Mouse (Mus musculus) stomach, embryonic 15.5 days (tissue): ENCODE measurements around the gene H2-Q10. TPM values are rescaled to one million over a fixed set of nuclear protein-coding genes. Genes with fewer than 3 reads are reported as not detected.

ENCODE experiments used
- polyA plus RNA-seq: library from polyadenylated mRNA; unstranded; fragments of >200 nt; fragmentation: Nextera tagmentation; extraction: Ambion mirVana; gene quantifications from 2 replicates; pipeline ENCODE4 v1.2.1, GENCODE M21; 2015

Gene H2-Q10
- polyA plus RNA-seq, 1 experiment from 2014 or later: 29.3 TPM

Other genes with a start within 250 kb of the H2-Q10 start
- 0.86 TPM in 1 of 2 replicates, not detected in the other for gene Gm16181, start 249.3 kb upstream of the H2-Q10 start, polyA plus RNA-seq
- gene Atp6v1g2, start 236.4 kb upstream of the H2-Q10 start, polyA plus RNA-seq: 5.1 and 5.9 TPM in 2 replicates
- gene Nfkbil1, start 234.3 kb upstream of the H2-Q10 start, polyA plus RNA-seq: 12.5 and 14.1 TPM in 2 replicates
- 361 and 392 TPM in 2 replicates for gene Ddx39b, start 228.3 kb upstream of the H2-Q10 start, polyA plus RNA-seq
- 135 and 148 TPM in 2 replicates for gene H2-D1, start 207.4 kb upstream of the H2-Q10 start, polyA plus RNA-seq
- gene H2-Q1, start 149.7 kb upstream of the H2-Q10 start, polyA plus RNA-seq: 0.92 and 1.4 TPM in 2 replicates
- 15.1 and 21.0 TPM in 2 replicates for gene H2-Q2, start 127.8 kb upstream of the H2-Q10 start, polyA plus RNA-seq
- gene H2-Q4, start 90.5 kb upstream of the H2-Q10 start, polyA plus RNA-seq: 4.8 and 4.9 TPM in 2 replicates
- gene H2-Q6, start 45.2 kb upstream of the H2-Q10 start, polyA plus RNA-seq: 1.3 and 1.7 TPM in 2 replicates
- 4.8 and 5.6 TPM in 2 replicates for gene H2-Q7, start 30.9 kb upstream of the H2-Q10 start, polyA plus RNA-seq
- 0.13 TPM in 1 of 2 replicates, not detected in the other for gene Pou5f1, start 35.9 kb downstream of the H2-Q10 start, polyA plus RNA-seq
- gene Tcf19, start 46.7 kb downstream of the H2-Q10 start, polyA plus RNA-seq: 76.2 and 78.4 TPM in 2 replicates
- 19.7 and 20.1 TPM in 2 replicates for gene Cchcr1, start 47.0 kb downstream of the H2-Q10 start, polyA plus RNA-seq
- gene Psors1c2, start 63.1 kb downstream of the H2-Q10 start, polyA plus RNA-seq: 0.74 and 1.0 TPM in 2 replicates
- 0.31 and 2.1 TPM in 2 replicates for gene Cdsn, start 82.0 kb downstream of the H2-Q10 start, polyA plus RNA-seq
- 10.2 and 36.1 TPM in 2 replicates for gene 2300002M23Rik, start 97.4 kb downstream of the H2-Q10 start, polyA plus RNA-seq
- 10.6 TPM in 2 replicates for gene Sfta2, start 131.5 kb downstream of the H2-Q10 start, polyA plus RNA-seq
- gene Gm9573, start 156.5 kb downstream of the H2-Q10 start, polyA plus RNA-seq: 0.62 and 0.89 TPM in 2 replicates
- gene Mucl3, start 173.6 kb downstream of the H2-Q10 start, polyA plus RNA-seq: 19.5 and 29.5 TPM in 2 replicates
- gene Vars2, start 197.5 kb downstream of the H2-Q10 start, polyA plus RNA-seq: 18.6 and 21.5 TPM in 2 replicates
- 36.3 and 39.9 TPM in 2 replicates for gene Gtf2h4, start 203.7 kb downstream of the H2-Q10 start, polyA plus RNA-seq
- 74.0 and 78.4 TPM in 2 replicates for gene Ddr1, start 234.5 kb downstream of the H2-Q10 start, polyA plus RNA-seq